Mouse (Mus musculus): ENCODE measurements around the gene Tmtc3.
A peak's percentile ranks its signal among the peaks of the same experiment; 100 is the strongest.
"Not testable (repeated sequence)": the region's sequence is repeated elsewhere in the genome, so short reads cannot be mapped to it uniquely, and the experiment has no call there.

Gene Tmtc3

GRCm38 (mm10) chr10:100487097-100487978 is at the start of gene Tmtc3, which contains the start of gene Cep290:
Tmtc3 (minus strand) TSS chr10:100487350.
Cep290 (plus strand) TSS chr10:100487558.
- peak; percentile 98 for DNase-seq (ENCODE audit: low read depth, low spot score)

GRCm38 (mm10) chr10:100524499-100525390 is 37.6 kb upstream of the Tmtc3 start:
- DNase-seq (ENCODE audit: low read depth, low spot score), result no peak

GRCm38 (mm10) chr10:100522330-100522729 is 35.2 kb upstream of the Tmtc3 start:
- DNase-seq (ENCODE audit: low read depth, low spot score), result no peak

GRCm38 (mm10) chr10:100521617-100522016 is 34.5 kb upstream of the Tmtc3 start:
- DNase-seq (ENCODE audit: low read depth, low spot score), result no peak

GRCm38 (mm10) chr10:100508170-100508569 is 21.0 kb upstream of the Tmtc3 start:
- DNase-seq (ENCODE audit: low read depth, low spot score), result no peak

GRCm38 (mm10) chr10:100498309-100498708 is 11.2 kb upstream of the Tmtc3 start:
- DNase-seq (ENCODE audit: low read depth, low spot score), result no peak

GRCm38 (mm10) chr10:100491916-100492315 is 4.8 kb upstream of the Tmtc3 start:
- DNase-seq (ENCODE audit: low read depth, low spot score), result no peak

GRCm38 (mm10) chr10:100486701-100487096 is 451 bp downstream of the Tmtc3 start:
- peak; percentile 25 for DNase-seq (ENCODE audit: low read depth, low spot score)

- DNase-seq (ENCODE audit: low read depth, low spot score), result no peak
Measured at GRCm38 (mm10) chr10:100479538-100479937, 7.6 kb downstream of the Tmtc3 start.

- peak; percentile 12 for DNase-seq (ENCODE audit: low read depth, low spot score)
Measured at GRCm38 (mm10) chr10:100475040-100475439, 12.1 kb downstream of the Tmtc3 start.

- no peak for DNase-seq (ENCODE audit: low read depth, low spot score)
Measured at GRCm38 (mm10) chr10:100460515-100460914, 26.6 kb downstream of the Tmtc3 start.

- no peak for DNase-seq (ENCODE audit: low read depth, low spot score)
Measured at GRCm38 (mm10) chr10:100449394-100449793, 37.8 kb downstream of the Tmtc3 start.

GRCm38 (mm10) chr10:100427592-100427991 is 59.6 kb downstream of the Tmtc3 start:
- DNase-seq (ENCODE audit: low read depth, low spot score), result no peak

GRCm38 (mm10) chr10:100415566-100415965 is 71.6 kb downstream of the Tmtc3 start:
- no peak for DNase-seq (ENCODE audit: low read depth, low spot score)

GRCm38 (mm10) chr10:100402301-100402700 is 84.8 kb downstream of the Tmtc3 start:
- DNase-seq (ENCODE audit: low read depth, low spot score), result not testable (repeated sequence)

All from forelimb bud, embryonic 11.5 days (tissue).